Mouse (Mus musculus) right cerebral cortex, adult 18-20 months (tissue): ENCODE data around the gene Kirrel3.
A peak's percentile ranks its signal among the peaks of the same experiment; 100 is the strongest.

ENCODE experiments used
- DNase-seq: peaks from one replicate; pipeline ENCODE4 v3.0.0; 2022; ENCODE audit warnings: mixed read lengths

Gene Kirrel3

GRCm38 (mm10) chr9:34905164-34905563 is 419.5 kb downstream of the Kirrel3 start:
- no peak for DNase-seq

- no peak for DNase-seq
Observed at GRCm38 (mm10) chr9:34908040-34908439, 422.3 kb downstream of the Kirrel3 start.

GRCm38 (mm10) chr9:34911838-34912237 is 426.1 kb downstream of the Kirrel3 start:
- peak; percentile 69 for DNase-seq

- no peak for DNase-seq
Observed at GRCm38 (mm10) chr9:34912273-34912972, 426.7 kb downstream of the Kirrel3 start.

- no peak for DNase-seq
Observed at GRCm38 (mm10) chr9:34912996-34913395, 427.3 kb downstream of the Kirrel3 start.

GRCm38 (mm10) chr9:34918976-34919375 is 433.3 kb downstream of the Kirrel3 start:
- DNase-seq: no peak

GRCm38 (mm10) chr9:34920116-34920515 is 434.4 kb downstream of the Kirrel3 start:
- peak; percentile 29 for DNase-seq

GRCm38 (mm10) chr9:34921941-34922340 is 436.2 kb downstream of the Kirrel3 start:
- DNase-seq: no peak

GRCm38 (mm10) chr9:34922716-34923115 is 437.0 kb downstream of the Kirrel3 start:
- no peak for DNase-seq

- DNase-seq: no peak
Observed at GRCm38 (mm10) chr9:34923134-34923931, 437.6 kb downstream of the Kirrel3 start.

GRCm38 (mm10) chr9:34925616-34926015 is 439.9 kb downstream of the Kirrel3 start:
- no peak for DNase-seq

- DNase-seq: no peak
Observed at GRCm38 (mm10) chr9:34930371-34930770, 444.7 kb downstream of the Kirrel3 start.

- no peak for DNase-seq
Observed at GRCm38 (mm10) chr9:34938140-34938539, 452.4 kb downstream of the Kirrel3 start.

- DNase-seq: no peak
Observed at GRCm38 (mm10) chr9:34939621-34940020, 453.9 kb downstream of the Kirrel3 start.

- no peak for DNase-seq
Observed at GRCm38 (mm10) chr9:34942122-34942831, 456.6 kb downstream of the Kirrel3 start.

- DNase-seq: no peak
Observed at GRCm38 (mm10) chr9:34942996-34943395, 457.3 kb downstream of the Kirrel3 start.

GRCm38 (mm10) chr9:34945301-34945700 is 459.6 kb downstream of the Kirrel3 start:
- DNase-seq: no peak

- DNase-seq: no peak
Observed at GRCm38 (mm10) chr9:34947258-34947657, 461.6 kb downstream of the Kirrel3 start.

GRCm38 (mm10) chr9:34947717-34948116 is 462.0 kb downstream of the Kirrel3 start:
- DNase-seq: no peak

- DNase-seq: no peak
Observed at GRCm38 (mm10) chr9:34953420-34953819, 467.7 kb downstream of the Kirrel3 start.

- DNase-seq: peak; percentile 37
Observed at GRCm38 (mm10) chr9:34954212-34954611, 468.5 kb downstream of the Kirrel3 start.

GRCm38 (mm10) chr9:34956512-34956911 is 470.8 kb downstream of the Kirrel3 start:
- no peak for DNase-seq

GRCm38 (mm10) chr9:34957691-34958090 is 472.0 kb downstream of the Kirrel3 start:
- peak; percentile 50 for DNase-seq
